Mouse (Mus musculus) forebrain, embryonic 10.5 days (tissue): ENCODE results near the gene Olfr424. TPM values are rescaled to one million over a fixed set of nuclear protein-coding genes. Genes with fewer than 3 reads are reported as not detected.

Source experiments
- DNase-seq: peaks from one replicate; pipeline ENCODE4 v3.0.0-alpha.2; 2017; ENCODE audit warnings: low spot score; ENCODE audit errors: extremely low spot score
- H3K27ac ChIP-seq: fragments of 300-500 bp; sonication (generic); 2 replicates; pipeline ENCODE4 v1.5.1; 2016; ENCODE audit warnings: mild to moderate bottlenecking
- H3K27me3 ChIP-seq: fragments of 300-500 bp; sonication (generic); 2 replicates; pipeline ENCODE4 v1.6.1; 2016; ENCODE audit warnings: mild to moderate bottlenecking; ENCODE audit not compliant: poor library complexity, severe bottlenecking
- H3K36me3 ChIP-seq: fragments of 300-500 bp; sonication (generic); replicated peaks from 2 replicates; pipeline ENCODE4 v1.6.1; 2016; ENCODE audit warnings: mild to moderate bottlenecking, moderate library complexity
- H3K4me1 ChIP-seq: fragments of 300-500 bp; sonication (generic); 2 replicates; pipeline ENCODE4 v1.6.1; 2016
- H3K4me3 ChIP-seq: fragments of 300-500 bp; sonication (generic); 2 replicates; pipeline ENCODE4 v1.5.1; 2016; ENCODE audit warnings: mild to moderate bottlenecking, moderate library complexity
- H3K9me3 ChIP-seq: fragments of 300-500 bp; sonication (generic); 2 replicates; pipeline ENCODE4 v1.6.1; 2016; ENCODE audit warnings: mild to moderate bottlenecking, moderate library complexity
- WGBS: fragments of 180-500 bp; shearing (Covaris S2); methylation state at CpG from one replicate; pipeline ENCODE4 v1.1.7; 2016; 5-methylcytosine and 5-hydroxymethylcytosine counted together
- polyA plus RNA-seq: library from polyadenylated mRNA; unstranded; fragments of >200 nt; fragmentation: Nextera tagmentation; extraction: Ambion mirVana; gene quantifications from 2 replicates; pipeline ENCODE4 v1.2.1, GENCODE M21; 2016

Olfr424 gene
- polyA plus RNA-seq, result not detected in 2 replicates

DNA sequence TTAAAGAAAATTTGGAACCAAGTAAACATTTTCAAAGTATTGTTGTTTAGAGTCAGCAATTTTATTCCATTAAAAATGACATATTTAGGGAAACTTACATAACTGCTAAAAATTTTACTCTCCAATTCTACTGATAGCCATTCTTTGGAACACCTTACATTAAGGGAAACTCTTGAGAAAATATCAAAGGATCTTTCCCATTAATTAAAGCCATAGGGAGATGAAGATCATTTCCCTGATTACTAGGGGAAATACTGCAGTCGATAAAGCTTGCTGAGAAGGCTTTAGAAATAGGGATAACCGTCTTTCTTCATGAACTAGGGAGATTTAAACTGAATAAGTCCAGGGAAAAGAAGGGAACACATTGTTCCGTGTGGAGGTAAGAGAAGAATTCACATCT lies at the start of gene Olfr424:
Gene Olfr424 (plus strand): TSS at position 301 of the 400 bp plus-strand sequence.
- Histone ChIP-seq H3K36me3 (no peaks in the 10 kb centered on the region), H3K4me1 (no peaks in the 10 kb centered on the region), H3K27ac (no peak within 1 kb of the TSS), H3K27me3 (no peaks in the 10 kb centered on the region), H3K9me3 (no peaks in the 10 kb centered on the region), H3K4me3 (no peak within 1 kb of the TSS)
- no peak for DNase-seq
- 72% methylated on average over 3 of the region's 3 CpGs for WGBS

DNA sequence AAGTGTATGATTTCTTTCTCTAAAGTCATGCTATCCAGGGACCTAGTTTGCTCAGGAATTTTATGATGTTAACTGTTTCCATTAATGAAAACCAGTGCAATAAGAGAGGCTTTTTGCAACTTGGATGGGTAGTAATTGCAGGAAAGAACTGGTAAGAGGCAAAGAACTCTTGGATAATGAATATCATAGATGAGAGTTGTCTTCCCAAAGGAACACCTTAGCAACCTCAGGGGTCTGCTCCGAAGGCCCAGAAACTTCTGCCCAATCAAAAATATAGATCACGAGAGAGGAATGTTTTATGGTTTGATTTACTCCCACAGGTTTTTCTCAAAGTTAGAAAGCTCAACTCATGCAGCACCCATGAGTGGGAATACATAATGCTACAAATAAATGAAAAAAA lies 47.3 kb upstream of the Olfr424 start, which contains the start of gene Olfr429:
Gene Olfr429 (plus strand): TSS at position 301 of the 400 bp plus-strand sequence.
- H3K9me3 ChIP-seq, result no peaks in the 10 kb centered on the region
- no peaks in the 10 kb centered on the region for H3K27me3 ChIP-seq
- 91% methylated on average over 2 of the region's 2 CpGs for WGBS
- no peak within 1 kb of the TSS for H3K27ac ChIP-seq
- no peaks in the 10 kb centered on the region for H3K36me3 ChIP-seq
- no peak for DNase-seq
- no peak within 1 kb of the TSS for H3K4me3 ChIP-seq
- no peaks in the 10 kb centered on the region for H3K4me1 ChIP-seq

DNA sequence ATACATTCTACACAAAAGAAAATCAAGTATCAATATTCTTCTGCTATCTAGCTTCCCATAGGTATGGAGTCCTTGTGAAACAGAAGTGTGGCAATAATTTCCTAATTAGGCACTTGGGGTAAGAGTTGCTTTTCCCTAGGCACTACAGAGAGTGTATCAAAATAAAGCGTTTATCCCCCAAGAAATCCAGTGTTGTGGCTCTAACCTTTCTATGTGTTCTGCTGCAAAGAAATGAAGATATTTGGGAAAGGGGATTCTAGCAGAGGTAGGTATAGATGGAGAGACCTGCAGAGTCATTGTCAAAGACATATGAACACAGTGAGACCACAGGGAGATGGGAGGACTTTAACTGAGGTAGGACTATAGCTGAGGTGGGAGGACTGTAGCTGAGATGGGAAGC lies 34.7 kb upstream of the Olfr424 start, which contains the start of gene Olfr427:
Gene Olfr427 (plus strand): TSS at position 301 of the 400 bp plus-strand sequence.
- H3K36me3 ChIP-seq, result no peaks in the 10 kb centered on the region
- WGBS, result 91% methylated on average over 1 of the region's 1 CpGs
- DNase-seq, result no peak
- H3K9me3 ChIP-seq, result no peaks in the 10 kb centered on the region
- H3K4me1 ChIP-seq, result no peaks in the 10 kb centered on the region
- no peaks in the 10 kb centered on the region for H3K27me3 ChIP-seq
- no peak within 1 kb of the TSS for H3K4me3 ChIP-seq
- no peak within 1 kb of the TSS for H3K27ac ChIP-seq

DNA sequence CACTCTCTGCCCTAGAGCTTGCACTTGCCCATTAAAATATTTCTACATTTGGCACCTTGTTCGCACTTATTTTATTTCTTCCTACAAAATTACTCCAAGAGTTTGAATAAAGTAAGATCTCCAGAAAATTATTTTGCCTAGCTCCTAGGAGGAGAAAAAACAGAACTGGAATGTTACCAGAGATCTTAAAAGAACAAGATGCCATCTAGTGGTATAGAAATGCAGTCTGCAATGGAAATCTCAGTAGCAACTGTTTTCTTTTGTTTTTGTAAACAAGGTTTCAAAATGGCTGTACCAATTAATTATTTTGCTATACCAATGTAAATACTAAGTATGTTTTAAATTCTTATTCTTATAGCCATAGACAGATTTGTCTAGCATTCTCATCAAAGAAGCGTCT lies 27.6 kb upstream of the Olfr424 start:
- 55% methylated on average over 2 of the region's 2 CpGs for WGBS
- H3K36me3 ChIP-seq, result no peaks in the 10 kb centered on the region
- no peak overlapping the region for H3K4me3 ChIP-seq
- H3K27ac ChIP-seq, result no peak overlapping the region
- DNase-seq, result no peak
- no peaks in the 10 kb centered on the region for H3K4me1 ChIP-seq
- no peaks in the 10 kb centered on the region for H3K9me3 ChIP-seq
- H3K27me3 ChIP-seq, result no peaks in the 10 kb centered on the region

DNA sequence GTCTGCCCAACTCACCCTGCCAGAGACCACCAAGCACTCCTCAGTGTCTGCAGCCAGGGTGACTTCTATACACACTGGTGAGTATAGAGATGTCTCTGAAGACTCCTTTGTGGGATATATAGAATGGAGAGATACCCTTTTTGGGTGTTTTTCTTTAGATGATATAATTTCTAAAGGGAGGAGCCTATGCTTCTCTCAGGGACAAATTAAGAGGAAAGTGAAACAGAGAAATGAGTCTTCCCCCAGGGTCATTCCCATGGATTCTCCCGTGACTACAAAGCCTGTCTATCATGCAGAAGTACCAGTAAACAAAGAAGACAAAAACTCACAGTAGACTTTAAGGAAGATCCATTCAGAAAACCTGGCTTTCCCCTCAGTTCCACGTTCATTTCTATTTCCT lies 10.3 kb upstream of the Olfr424 start, which contains the start of gene Olfr231:
Gene Olfr231 (minus strand): TSS at position 101 of the 400 bp plus-strand sequence.
- no peak within 1 kb of the TSS for H3K27ac ChIP-seq
- H3K36me3 ChIP-seq, result no peaks in the 10 kb centered on the region
- H3K9me3 ChIP-seq, result no peaks in the 10 kb centered on the region
- H3K4me1 ChIP-seq, result no peaks in the 10 kb centered on the region
- no peaks in the 10 kb centered on the region for H3K27me3 ChIP-seq
- H3K4me3 ChIP-seq, result no peak within 1 kb of the TSS
- WGBS, result 62% methylated on average over 2 of the region's 2 CpGs
- no peak for DNase-seq

DNA sequence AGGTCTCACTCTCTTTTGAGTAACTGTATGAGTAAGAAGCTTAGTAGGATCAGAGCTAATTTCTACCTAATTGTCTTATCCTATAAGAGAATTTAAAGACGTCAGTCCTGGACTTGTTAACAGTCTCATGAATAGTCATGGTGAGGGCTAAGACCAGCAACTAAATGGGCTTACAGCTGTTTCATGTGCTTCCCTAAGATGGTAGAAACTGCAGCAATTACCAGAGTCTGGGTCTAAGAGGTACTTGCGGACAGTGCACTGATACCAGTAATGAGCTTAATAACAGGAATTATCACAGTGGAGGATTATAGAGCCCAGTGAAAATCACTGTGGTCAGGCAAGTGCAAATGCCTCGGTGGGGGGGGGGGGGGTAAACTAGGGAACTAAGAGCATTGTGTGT lies 682 bp downstream of the Olfr424 start:
- Histone ChIP-seq H3K27ac (no peak overlapping the region), H3K4me1 (no peaks in the 10 kb centered on the region), H3K27me3 (no peaks in the 10 kb centered on the region), H3K9me3 (no peaks in the 10 kb centered on the region), H3K4me3 (no peak overlapping the region), H3K36me3 (no peaks in the 10 kb centered on the region)
- no peak for DNase-seq
- 53% methylated on average over 3 of the region's 3 CpGs for WGBS

DNA sequence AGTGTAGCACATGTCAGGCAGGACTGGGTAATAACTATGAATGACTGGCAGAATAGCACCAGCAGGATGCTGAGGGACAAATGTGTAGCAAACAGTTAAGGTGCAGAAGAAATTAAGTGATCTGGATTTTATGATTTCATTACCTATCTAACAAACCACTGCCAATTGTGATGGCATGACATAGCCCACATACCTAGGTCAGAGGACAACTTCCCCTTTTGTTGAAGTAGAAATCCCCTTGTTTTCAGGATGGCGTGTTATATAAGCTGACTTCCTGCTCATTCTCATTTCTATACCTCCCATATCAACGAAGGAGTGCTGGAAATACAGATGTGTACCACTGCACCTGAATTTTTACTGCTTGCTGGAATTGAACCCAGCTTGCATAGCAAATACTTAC lies 10.1 kb downstream of the Olfr424 start:
- Histone ChIP-seq H3K36me3 (no peaks in the 10 kb centered on the region), H3K27ac (no peak overlapping the region), H3K4me3 (no peak overlapping the region), H3K9me3 (no peaks in the 10 kb centered on the region), H3K4me1 (no peaks in the 10 kb centered on the region), H3K27me3 (no peaks in the 10 kb centered on the region)
- 85% methylated on average over 2 of the region's 2 CpGs for whole genome bisulfite sequencing
- no peak for DNase-seq

DNA sequence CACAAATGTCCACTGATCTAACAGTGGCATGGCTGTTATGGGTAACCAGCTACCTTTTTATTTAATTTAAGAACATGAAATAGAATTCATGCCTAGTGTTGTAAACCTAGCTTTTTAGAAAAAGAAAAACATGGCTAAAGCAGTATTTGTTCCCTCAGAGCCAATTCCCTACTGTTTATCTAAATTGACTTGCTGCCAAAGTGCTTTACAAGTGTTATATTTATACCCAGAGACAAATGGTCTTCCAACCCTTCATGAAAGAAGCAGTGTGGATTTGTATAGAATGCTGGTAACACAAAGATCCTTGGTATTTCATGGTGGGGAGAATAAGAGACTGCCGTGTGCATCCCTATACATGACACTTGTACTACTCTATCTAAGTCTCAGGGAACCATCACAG lies 15.4 kb downstream of the Olfr424 start:
- WGBS, result 90% methylated on average over 1 of the region's 1 CpGs
- no peak overlapping the region for H3K27ac ChIP-seq
- no peak overlapping the region for H3K4me3 ChIP-seq
- no peaks in the 10 kb centered on the region for H3K36me3 ChIP-seq
- H3K4me1 ChIP-seq, result no peaks in the 10 kb centered on the region
- H3K27me3 ChIP-seq, result no peaks in the 10 kb centered on the region
- no peak for DNase-seq
- H3K9me3 ChIP-seq, result no peaks in the 10 kb centered on the region

DNA sequence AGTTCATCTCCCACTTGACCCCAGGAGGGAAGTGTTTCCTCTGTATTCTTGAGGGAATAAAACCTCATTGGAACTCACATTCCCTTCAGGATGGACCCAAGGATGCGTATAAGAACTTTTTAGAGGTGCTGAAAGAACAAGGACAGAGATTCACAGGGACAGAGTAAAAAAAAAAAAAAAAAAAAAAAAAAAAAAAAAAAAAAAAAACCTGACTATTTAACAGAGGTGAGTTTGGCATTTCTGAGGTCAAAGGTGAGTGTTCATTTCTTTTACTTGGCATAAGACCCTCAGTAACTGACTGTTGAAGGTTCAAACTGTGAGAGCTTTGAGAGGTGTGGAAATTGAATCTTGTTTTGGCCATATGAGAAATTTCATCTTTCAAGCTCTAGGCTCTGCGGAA lies 18.0 kb downstream of the Olfr424 start:
- H3K4me3 ChIP-seq, result no peak overlapping the region
- 76% methylated on average over 2 of the region's 2 CpGs for WGBS

DNA sequence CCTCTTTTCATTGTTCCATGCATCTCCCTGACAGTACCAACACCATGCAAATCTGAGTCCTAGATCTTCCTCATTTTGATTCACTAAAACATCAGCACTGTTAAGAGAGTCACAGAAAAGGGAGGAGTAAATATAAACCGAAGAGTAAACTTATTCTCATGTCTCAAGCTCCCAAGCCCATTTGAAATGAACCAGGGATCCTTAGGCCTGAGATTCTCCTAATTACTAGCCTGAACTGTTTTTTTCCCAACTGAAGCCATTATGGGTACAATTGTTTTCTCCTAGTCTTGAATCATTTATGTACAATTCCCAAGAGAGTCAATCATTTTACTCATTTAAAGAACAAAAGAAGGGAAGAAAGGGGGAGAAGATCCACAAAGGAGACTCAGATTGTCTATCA lies 24.0 kb downstream of the Olfr424 start, which contains the start of gene Olfr420:
Gene Olfr420 (plus strand): TSS at position 301 of the 400 bp plus-strand sequence.
- H3K4me1 ChIP-seq, result no peaks in the 10 kb centered on the region
- H3K27ac ChIP-seq, result no peak within 1 kb of the TSS
- no peak for DNase-seq
- no peak within 1 kb of the TSS for H3K4me3 ChIP-seq
- no peaks in the 10 kb centered on the region for H3K9me3 ChIP-seq
- no peaks in the 10 kb centered on the region for H3K36me3 ChIP-seq
- no peaks in the 10 kb centered on the region for H3K27me3 ChIP-seq
- WGBS, result 87% methylated on average over 1 of the region's 1 CpGs

More for the DNA sequence above, 18.0 kb downstream of the Olfr424 start:
- H3K27me3 ChIP-seq, result no peaks in the 10 kb centered on the region
- H3K9me3 ChIP-seq, result no peaks in the 10 kb centered on the region
- DNase-seq, result no peak
- no peaks in the 10 kb centered on the region for H3K36me3 ChIP-seq
- H3K4me1 ChIP-seq, result no peaks in the 10 kb centered on the region
- H3K27ac ChIP-seq, result no peak overlapping the region

DNA sequence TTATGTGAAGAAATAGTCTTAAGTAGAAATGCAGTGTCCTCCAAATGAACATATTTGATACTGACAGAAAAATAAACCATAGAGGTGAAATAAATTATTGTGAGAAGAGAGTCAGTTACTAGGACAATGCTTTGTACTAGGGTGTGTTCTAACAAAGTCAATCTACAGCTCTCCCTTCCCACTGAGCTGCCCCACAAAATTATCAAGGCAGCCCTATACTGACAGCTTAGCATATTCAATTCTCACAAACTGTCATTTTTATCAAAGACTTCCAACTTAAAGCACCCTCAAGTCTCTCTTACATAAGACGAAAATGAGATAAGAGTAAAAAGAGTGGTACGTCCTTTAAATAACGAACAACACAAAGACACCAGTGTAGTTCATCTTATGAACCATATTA lies 26.3 kb downstream of the Olfr424 start:
- no peaks in the 10 kb centered on the region for H3K4me1 ChIP-seq

DNA sequence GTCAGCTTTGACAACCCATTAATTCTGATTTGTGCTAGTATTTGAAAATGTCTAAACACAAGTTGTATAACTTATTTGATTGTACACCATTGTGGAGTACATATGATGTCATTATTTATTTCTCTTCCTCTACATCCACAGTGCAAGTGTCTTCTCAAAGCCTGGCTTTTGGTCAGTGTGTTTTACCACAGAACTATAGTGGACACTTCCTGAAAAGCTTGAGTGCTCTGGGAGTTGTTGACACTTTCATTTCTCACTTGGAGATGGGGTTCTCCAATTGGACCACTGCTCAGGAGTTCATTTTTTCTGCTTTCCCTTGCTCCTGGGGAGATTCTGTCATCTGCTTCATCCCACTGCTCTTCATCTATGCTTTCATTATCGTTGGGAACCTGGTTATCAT lies 27.2 kb downstream of the Olfr424 start:
- Histone ChIP-seq H3K27me3 (no peaks in the 10 kb centered on the region), H3K36me3 (no peaks in the 10 kb centered on the region), H3K9me3 (no peaks in the 10 kb centered on the region), H3K27ac (no peak overlapping the region), H3K4me1 (no peaks in the 10 kb centered on the region), H3K4me3 (no peak overlapping the region)
- WGBS, result 83% methylated on average over 1 of the region's 1 CpGs
- DNase-seq, result no peak

More for the DNA sequence above, 26.3 kb downstream of the Olfr424 start:
- H3K27me3 ChIP-seq, result no peaks in the 10 kb centered on the region
- no peak overlapping the region for H3K4me3 ChIP-seq
- no peak for DNase-seq
- 90% methylated on average over 3 of the region's 3 CpGs for WGBS
- H3K27ac ChIP-seq, result no peak overlapping the region
- H3K9me3 ChIP-seq, result no peaks in the 10 kb centered on the region
- no peaks in the 10 kb centered on the region for H3K36me3 ChIP-seq

DNA sequence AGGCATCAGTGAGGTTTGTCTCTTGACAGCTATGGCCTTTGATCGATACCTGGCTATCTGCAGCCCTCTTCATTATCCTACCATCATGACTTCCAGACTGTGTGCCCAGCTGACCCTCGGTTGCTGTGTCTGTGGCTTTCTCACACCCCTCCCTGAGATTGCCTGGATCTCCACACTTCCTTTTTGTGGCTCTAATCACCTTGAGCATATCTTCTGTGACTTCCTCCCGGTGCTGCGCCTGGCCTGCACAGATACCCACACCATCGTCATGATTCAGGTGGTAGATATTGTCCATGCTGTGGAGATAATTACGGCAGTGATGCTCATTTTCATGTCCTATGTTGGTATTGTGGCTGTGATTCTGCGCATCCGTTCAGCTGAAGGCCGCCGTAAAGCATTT lies 27.8 kb downstream of the Olfr424 start:
- Histone ChIP-seq H3K9me3 (no peaks in the 10 kb centered on the region), H3K27me3 (no peaks in the 10 kb centered on the region), H3K27ac (no peak overlapping the region), H3K4me1 (no peaks in the 10 kb centered on the region), H3K36me3 (no peaks in the 10 kb centered on the region), H3K4me3 (no peak overlapping the region)
- DNase-seq, result no peak
- WGBS, result 96% methylated on average over 10 of the region's 10 CpGs

DNA sequence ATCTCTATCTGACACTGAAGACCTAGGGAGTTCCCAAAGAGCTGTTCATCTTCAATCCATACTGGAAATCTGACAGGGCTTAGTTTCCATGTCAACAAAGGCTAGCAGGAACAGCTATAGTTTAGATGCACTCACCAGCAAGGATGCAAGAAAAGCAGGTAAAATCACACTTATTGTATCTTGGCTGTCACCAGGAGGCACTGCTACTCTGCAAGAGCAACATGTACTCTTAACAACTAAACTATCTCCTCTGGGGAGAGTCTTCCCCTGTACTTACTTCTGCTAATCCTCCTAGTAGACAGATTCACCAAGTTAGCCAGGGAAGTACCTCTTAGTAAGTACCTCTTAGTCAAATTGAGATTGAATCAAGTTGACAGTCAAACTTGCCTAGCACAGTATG lies 37.7 kb downstream of the Olfr424 start:
- Histone ChIP-seq H3K4me1 (peaks cover 5% of the 10 kb centered on the region), H3K9me3 (no peaks in the 10 kb centered on the region)

More for the DNA sequence above, 37.7 kb downstream of the Olfr424 start:
- Histone ChIP-seq H3K27me3 (no peaks in the 10 kb centered on the region), H3K36me3 (no peaks in the 10 kb centered on the region), H3K4me3 (no peak overlapping the region), H3K27ac (no peak overlapping the region)
- DNase-seq, result no peak
